Mouse (Mus musculus) heart, embryonic 12.5 days (tissue): ENCODE data around the gene Clic6. TPM values are rescaled to one million over a fixed set of nuclear protein-coding genes. Genes with fewer than 3 reads are reported as not detected.
A peak's percentile ranks its signal among the peaks of the same experiment; 100 is the strongest.

Experiments used
- ATAC-seq: fragments of 200-750 bp; cut with Nextera tagmentation; 2 replicates; pipeline ENCODE4 v1.8.0; 2017; ENCODE audit warnings: moderate TSS enrichment, moderate library complexity; ENCODE audit not compliant: insufficient number of reproducible peaks, low FRiP score
- H3K27ac ChIP-seq: fragments of 300-500 bp; sonication (generic); 2 replicates; pipeline ENCODE4 v1.5.1; 2016; ENCODE audit warnings: mild to moderate bottlenecking, moderate library complexity; ENCODE audit not compliant: poor library complexity, severe bottlenecking
- H3K27me3 ChIP-seq: fragments of 300-500 bp; sonication (generic); replicated peaks from 2 replicates; pipeline ENCODE4 v1.6.1; 2016; ENCODE audit warnings: mild to moderate bottlenecking, moderate library complexity
- H3K36me3 ChIP-seq: fragments of 300-500 bp; sonication (generic); 2 replicates; pipeline ENCODE4 v1.6.1; 2016; ENCODE audit warnings: mild to moderate bottlenecking, moderate library complexity
- H3K4me1 ChIP-seq: fragments of 300-500 bp; sonication (generic); replicated peaks from 2 replicates; pipeline ENCODE4 v1.6.1; 2016; ENCODE audit warnings: mild to moderate bottlenecking
- H3K4me2 ChIP-seq: fragments of 300-500 bp; sonication (generic); 2 replicates; pipeline ENCODE4 v1.6.1; 2016; ENCODE audit warnings: mild to moderate bottlenecking, moderate library complexity
- H3K4me3 ChIP-seq: fragments of 300-500 bp; sonication (generic); 2 replicates; pipeline ENCODE4 v1.5.1; 2016; ENCODE audit warnings: mild to moderate bottlenecking
- H3K9ac ChIP-seq: fragments of 300-500 bp; sonication (generic); 2 replicates; pipeline ENCODE4 v1.6.1; 2016; ENCODE audit warnings: mild to moderate bottlenecking, moderate library complexity
- H3K9me3 ChIP-seq: fragments of 300-500 bp; sonication (generic); replicated peaks from 2 replicates; pipeline ENCODE4 v1.6.1; 2016; ENCODE audit warnings: mild to moderate bottlenecking, moderate library complexity
- whole genome bisulfite sequencing: fragments of 180-500 bp; shearing (Covaris S2); methylation state at CpG from one replicate; pipeline ENCODE4 v1.1.7; 2016; 5-methylcytosine and 5-hydroxymethylcytosine counted together
- polyA plus RNA-seq: library from polyadenylated mRNA; unstranded; fragments of >200 nt; fragmentation: Nextera tagmentation; extraction: Ambion mirVana; gene quantifications from 2 replicates; pipeline ENCODE4 v1.2.1, GENCODE M21; 2016

The Clic6 gene
- polyA plus RNA-seq, 1 experiment from 2014 or later: 1.8 TPM

- Histone ChIP-seq H3K9ac (no peak overlapping the region), H3K4me3 (no peak overlapping the region), H3K27me3 (no peaks in the 10 kb centered on the region), H3K27ac (no peak overlapping the region), H3K36me3 (no peaks in the 10 kb centered on the region), H3K4me2 (no peak overlapping the region), H3K9me3 (no peaks in the 10 kb centered on the region), H3K4me1 (peaks cover 17% of the 10 kb centered on the region)
- WGBS: 72% methylated on average over 14 of the region's 14 CpGs
- ATAC-seq: no peak
Observed at GRCm38 (mm10) chr16:92468459-92468858, 17.1 kb upstream of the Clic6 start.

- WGBS: 66% methylated on average over 6 of the region's 6 CpGs
- Histone ChIP-seq H3K27me3 (no peaks in the 10 kb centered on the region), H3K27ac (no peak within 1 kb of the TSS), H3K9ac (no peak within 1 kb of the TSS), H3K9me3 (no peaks in the 10 kb centered on the region), H3K4me3 (no peak within 1 kb of the TSS), H3K4me2 (no peak within 1 kb of the TSS), H3K4me1 (0 out of 2 replicates have a peak, but pooled peaks cover 5% of the 10 kb centered on the region), H3K36me3 (no peaks in the 10 kb centered on the region)
- ATAC-seq: no peak
Observed at GRCm38 (mm10) chr16:92470706-92471105, 14.8 kb upstream of the Clic6 start, which contains the start of gene Rcan1. Rcan1 (minus strand) TSS chr16:92470867.

DNA sequence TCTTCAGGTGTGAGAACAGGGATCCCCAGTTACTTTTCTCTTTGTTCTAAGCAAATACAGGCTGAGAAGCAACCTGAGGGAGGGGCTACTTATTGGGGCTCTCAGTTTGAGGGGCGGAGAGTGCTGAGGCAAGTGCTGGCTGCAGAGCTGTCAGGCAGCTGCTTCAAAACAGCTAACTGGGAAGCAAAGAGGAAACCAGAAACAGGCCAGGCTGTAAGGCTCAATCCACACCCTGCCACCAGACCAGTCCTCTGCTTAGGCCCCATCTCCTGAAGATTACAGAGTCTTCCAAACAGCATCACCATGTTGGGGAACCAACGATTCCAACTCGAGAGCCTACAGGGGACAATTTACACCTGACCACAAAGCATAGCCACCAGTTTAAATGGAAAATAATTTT lies 12.6 kb upstream of the Clic6 start:
- Histone ChIP-seq H3K27ac (no peak overlapping the region), H3K4me2 (no peak overlapping the region), H3K27me3 (no peaks in the 10 kb centered on the region; the same call in 1 of the 2 replicates), H3K9ac (no peak overlapping the region), H3K4me1 (0 out of 2 replicates have a peak, but pooled peaks cover 5% of the 10 kb centered on the region), H3K4me3 (no peak overlapping the region), H3K36me3 (no peaks in the 10 kb centered on the region), H3K9me3 (no peaks in the 10 kb centered on the region)
- 58% methylated on average over 3 of the region's 3 CpGs for WGBS
- ATAC-seq: no peak

DNA sequence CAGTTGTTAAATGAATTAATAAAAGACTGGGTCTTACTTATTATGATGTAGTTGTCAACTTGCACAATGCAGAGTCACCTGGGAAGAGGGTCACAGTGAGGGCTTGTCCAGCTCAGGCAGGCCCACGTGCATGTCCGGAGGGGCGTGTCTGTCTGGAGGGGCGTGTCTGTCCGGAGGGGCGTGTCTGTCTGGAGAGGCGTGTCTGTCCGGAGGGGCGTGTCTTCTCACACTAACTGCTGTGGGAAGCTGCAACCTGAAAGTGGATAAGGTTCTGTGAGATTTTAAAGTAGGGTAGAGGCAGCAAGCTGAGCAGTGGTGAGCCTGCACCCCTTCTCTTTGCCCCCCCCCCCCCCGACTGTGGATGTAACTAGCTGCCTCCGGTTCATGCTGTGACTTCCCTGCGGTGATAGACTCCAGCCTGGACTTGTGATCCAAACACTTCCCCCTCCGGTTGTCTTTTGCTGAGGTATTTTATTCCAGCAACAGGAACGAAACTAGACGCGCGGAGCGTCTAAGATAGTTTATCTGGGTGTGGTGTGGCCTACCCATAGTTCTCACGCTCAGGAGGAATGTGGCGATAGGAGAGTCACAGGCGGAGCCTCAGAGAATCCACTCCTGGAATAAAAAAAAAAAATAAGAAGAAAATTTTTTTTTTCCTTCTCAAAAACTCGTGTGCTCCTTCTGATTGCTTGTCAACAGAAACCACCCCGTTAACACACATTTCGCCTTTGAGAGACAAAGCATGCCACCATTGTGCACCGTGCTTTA lies 10.3 kb upstream of the Clic6 start:
- Histone ChIP-seq H3K27me3 (peaks cover 17% of the 10 kb centered on the region), H3K36me3 (no peaks in the 10 kb centered on the region), H3K4me3 (peak overlapping the region; percentile 28), H3K9ac (no peak overlapping the region), H3K4me2 (peak overlapping the region; percentile 54), H3K27ac (no peak overlapping the region), H3K4me1 (0 out of 2 replicates have a peak, but pooled peaks cover 5% of the 10 kb centered on the region), H3K9me3 (no peaks in the 10 kb centered on the region)
- 32% methylated on average over 25 of the region's 25 CpGs for WGBS
- peak; percentile 89 for ATAC-seq

GRCm38 (mm10) chr16:92478561-92479150 lies 6.9 kb upstream of the Clic6 start:
- 0 out of 2 replicates have a peak, but pooled peaks cover 5% of the 10 kb centered on the region for H3K4me1 ChIP-seq
- no peak for ATAC-seq
- H3K4me2 ChIP-seq: peak overlapping the region; percentile 57
- H3K9me3 ChIP-seq: no peaks in the 10 kb centered on the region
- H3K36me3 ChIP-seq: no peaks in the 10 kb centered on the region
- peaks cover 23% of the 10 kb centered on the region for H3K27me3 ChIP-seq
- H3K9ac ChIP-seq: no peak overlapping the region
- peak overlapping the region; percentile 21; the same call in 1 of the 2 replicates for H3K4me3 ChIP-seq
- 16% methylated on average over 22 of the region's 23 CpGs for WGBS
- no peak overlapping the region for H3K27ac ChIP-seq

DNA sequence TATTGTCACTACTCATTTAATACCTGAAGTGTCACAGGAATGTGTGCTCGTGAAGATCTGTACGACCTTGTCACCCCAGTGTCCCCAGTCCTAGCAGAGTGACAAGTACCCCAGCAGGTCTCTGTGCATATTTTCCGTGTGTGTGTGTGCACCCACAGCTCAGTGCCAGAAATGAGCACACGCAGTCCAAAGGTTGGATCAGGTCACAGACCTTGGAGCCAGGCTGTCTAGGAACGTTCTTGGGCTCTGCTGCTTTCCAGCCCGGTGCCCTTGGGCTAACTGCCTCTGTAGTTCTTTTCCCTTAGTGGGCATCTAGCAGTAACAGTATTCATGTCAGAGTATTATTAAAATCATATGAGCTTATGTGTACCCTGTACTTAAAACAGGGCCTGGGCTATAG lies 1.6 kb downstream of the Clic6 start:
- H3K27ac ChIP-seq: no peak overlapping the region
- no peak for ATAC-seq
- 72% methylated on average over 6 of the region's 6 CpGs for WGBS
- H3K9me3 ChIP-seq: no peaks in the 10 kb centered on the region
- H3K4me1 ChIP-seq: peaks cover 8% of the 10 kb centered on the region
- no peaks in the 10 kb centered on the region for H3K36me3 ChIP-seq
- H3K9ac ChIP-seq: no peak overlapping the region
- H3K4me3 ChIP-seq: no peak overlapping the region
- H3K4me2 ChIP-seq: no peak overlapping the region
- H3K27me3 ChIP-seq: peaks cover 6% of the 10 kb centered on the region; the same call in 1 of the 2 replicates

- no peak overlapping the region for H3K9ac ChIP-seq
- WGBS: 44% methylated on average over 4 of the region's 4 CpGs
- H3K27ac ChIP-seq: no peak overlapping the region
- H3K27me3 ChIP-seq: peaks cover 6% of the 10 kb centered on the region; the same call in 1 of the 2 replicates
- H3K36me3 ChIP-seq: no peaks in the 10 kb centered on the region
- no peaks in the 10 kb centered on the region for H3K9me3 ChIP-seq
- H3K4me1 ChIP-seq: peaks cover 12% of the 10 kb centered on the region
- 0 out of 2 replicates have a peak, but pooled peaks have one; percentile 29 for ATAC-seq
- no peak overlapping the region for H3K4me2 ChIP-seq
- no peak overlapping the region for H3K4me3 ChIP-seq
Observed at GRCm38 (mm10) chr16:92487489-92487888, 2.0 kb downstream of the Clic6 start.

GRCm38 (mm10) chr16:92488456-92488855 lies 2.9 kb downstream of the Clic6 start:
- H3K9ac ChIP-seq: no peak overlapping the region
- no peaks in the 10 kb centered on the region for H3K36me3 ChIP-seq
- 86% methylated on average over 5 of the region's 5 CpGs for WGBS
- H3K4me1 ChIP-seq: peaks cover 18% of the 10 kb centered on the region
- no peak overlapping the region for H3K4me2 ChIP-seq
- H3K27me3 ChIP-seq: peaks cover 6% of the 10 kb centered on the region; the same call in 1 of the 2 replicates
- ATAC-seq: no peak
- H3K27ac ChIP-seq: no peak overlapping the region
- no peaks in the 10 kb centered on the region for H3K9me3 ChIP-seq
- no peak overlapping the region for H3K4me3 ChIP-seq

DNA sequence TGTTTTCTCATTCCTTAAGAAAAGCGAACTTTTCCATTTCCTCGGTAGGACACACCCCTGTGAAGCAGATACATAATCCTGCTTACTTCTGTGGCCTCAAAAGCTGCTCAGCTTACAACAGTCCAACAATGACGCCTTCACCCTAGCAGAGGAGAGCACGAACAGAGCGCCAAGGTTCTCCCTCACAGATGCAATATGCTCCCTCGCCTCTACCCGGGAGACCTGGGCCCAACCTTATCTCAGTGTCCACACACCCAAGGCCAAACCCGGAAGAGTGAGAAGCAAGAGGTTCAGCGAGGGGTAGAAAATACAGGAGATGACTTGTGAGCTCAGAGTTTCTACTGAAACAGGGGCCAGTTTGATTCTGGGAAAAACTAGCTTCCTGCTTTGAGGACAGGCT lies 3.8 kb downstream of the Clic6 start:
- Histone ChIP-seq H3K27ac (peak overlapping the region; percentile 12), H3K4me3 (no peak overlapping the region), H3K4me1 (peaks cover 25% of the 10 kb centered on the region), H3K36me3 (no peaks in the 10 kb centered on the region), H3K27me3 (no peaks in the 10 kb centered on the region; the same call in 1 of the 2 replicates), H3K9ac (no peak overlapping the region), H3K9me3 (no peaks in the 10 kb centered on the region), H3K4me2 (no peak overlapping the region)
- peak; percentile 70 for ATAC-seq
- WGBS: 53% methylated on average over 9 of the region's 9 CpGs

- peak overlapping the region; percentile 50 for H3K9ac ChIP-seq
- H3K27me3 ChIP-seq: peaks cover 53% of the 10 kb centered on the region
- H3K4me3 ChIP-seq: peak overlapping the region; percentile 51
- no peaks in the 10 kb centered on the region for H3K9me3 ChIP-seq
- peak overlapping the region; percentile 82 for H3K4me2 ChIP-seq
- peaks cover 23% of the 10 kb centered on the region for H3K4me1 ChIP-seq
- 14% methylated on average over 26 of the region's 26 CpGs for WGBS
- H3K27ac ChIP-seq: no peak overlapping the region
- no peaks in the 10 kb centered on the region for H3K36me3 ChIP-seq
- no peak for ATAC-seq
Observed at GRCm38 (mm10) chr16:92497851-92498588, 12.5 kb downstream of the Clic6 start.

- under 1% methylated on average over 34 of the region's 34 CpGs for WGBS
- peak overlapping the region; percentile 50 for H3K9ac ChIP-seq
- no peaks in the 10 kb centered on the region for H3K9me3 ChIP-seq
- H3K4me2 ChIP-seq: peak overlapping the region; percentile 82
- no peaks in the 10 kb centered on the region for H3K36me3 ChIP-seq
- peaks cover 53% of the 10 kb centered on the region for H3K27me3 ChIP-seq
- H3K27ac ChIP-seq: no peak overlapping the region
- peaks cover 17% of the 10 kb centered on the region for H3K4me1 ChIP-seq
- peak overlapping the region; percentile 51 for H3K4me3 ChIP-seq
- ATAC-seq: peak; percentile 46; the same call in 1 of the 2 replicates
Observed at GRCm38 (mm10) chr16:92498589-92498981, 13.0 kb downstream of the Clic6 start.
